Comparison of ENCODE assay signal across 8 mouse cellular contexts in the genomic region with DNA sequence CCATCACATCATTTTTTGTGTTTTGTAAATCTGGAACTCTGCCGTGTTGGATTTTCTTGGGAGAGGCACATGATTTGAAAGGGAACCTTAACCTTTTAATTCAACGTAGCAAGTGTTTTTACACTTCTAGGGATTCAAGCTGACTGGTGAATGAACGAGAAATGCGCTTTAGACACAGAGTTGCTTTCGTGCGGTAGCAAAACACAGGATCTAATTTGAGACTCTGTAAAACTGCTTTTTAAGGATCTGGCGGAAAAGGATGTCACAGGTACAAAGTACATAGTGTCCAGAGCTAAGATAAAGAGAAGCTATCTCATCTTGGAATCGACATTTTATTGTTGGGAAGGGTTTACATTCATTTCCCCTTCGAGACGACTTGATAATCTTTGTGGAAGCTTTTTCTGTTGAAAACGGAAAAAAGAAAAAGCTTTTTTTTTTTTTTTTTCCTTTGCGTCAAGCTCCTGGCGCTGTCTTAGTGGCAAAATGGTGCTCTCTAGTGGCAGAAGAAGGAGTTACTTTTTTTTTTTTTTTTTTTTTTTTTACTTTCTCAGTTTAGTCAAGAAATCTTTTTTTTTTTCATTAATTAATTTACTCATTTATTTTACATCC. TPM values are rescaled to one million over a fixed set of nuclear protein-coding genes. Genes with fewer than 3 reads are reported as not detected.
A peak's percentile ranks its signal among the peaks of the same experiment; 100 is the strongest.
DNase-seq lines count a peak whose midpoint lies in the region; ATAC-seq and TF ChIP-seq lines count a peak whose summit lies in the region.

No protein-coding gene starts in this region.

- no peak for ATAC-seq in embryonic facial prominence, embryonic 13.5 days (ENCODE audit: insufficient number of reproducible peaks, insufficient read depth, low FRiP score, low TSS enrichment, low read depth)
- no peak for ATAC-seq in limb, embryonic 12.5 days (ENCODE audit: insufficient number of reproducible peaks, insufficient read depth, low FRiP score, low TSS enrichment, low read depth)
- no peak for ATAC-seq in stomach, postnatal 0 days (ENCODE audit: low FRiP score, low TSS enrichment)

- TF ChIP-seq EP300 in stomach, postnatal 0 days (optimal IDR thresholded peaks at IDR 0.05) = no peak

- H3K27me3 ChIP-seq in heart, embryonic 10.5 days (ENCODE audit: insufficient read depth, poor library complexity, severe bottlenecking) = no peaks in the 10 kb centered on the region
- no peaks in the 10 kb centered on the region for H3K27me3 ChIP-seq in embryonic facial prominence, embryonic 13.5 days
- no peaks in the 10 kb centered on the region for H3K27me3 ChIP-seq in limb, embryonic 12.5 days
- no peaks in the 10 kb centered on the region for H3K27me3 ChIP-seq in stomach, postnatal 0 days (ENCODE audit: control insufficient read depth, insufficient read depth, low read length)

- no peaks in the 10 kb centered on the region for H3K36me3 ChIP-seq in heart, embryonic 10.5 days
- no peaks in the 10 kb centered on the region for H3K36me3 ChIP-seq in embryonic facial prominence, embryonic 13.5 days
- no peaks in the 10 kb centered on the region for H3K36me3 ChIP-seq in limb, embryonic 12.5 days
- no peaks in the 10 kb centered on the region for H3K36me3 ChIP-seq in stomach, postnatal 0 days (ENCODE audit: control insufficient read depth, insufficient read depth, low read length)

- H3K9ac ChIP-seq in embryonic facial prominence, embryonic 13.5 days = peak overlapping the region; percentile 61; the same call in 1 of the 2 replicates
- 0 out of 2 replicates have a peak overlapping the region, but pooled peaks have one; percentile 19 for H3K9ac ChIP-seq in limb, embryonic 12.5 days (replicated peaks)
- no peak overlapping the region for H3K9ac ChIP-seq in stomach, postnatal 0 days (ENCODE audit: low read length)

- TF ChIP-seq CTCF in stomach, postnatal 0 days (IDR thresholded peaks at IDR 0.05; ENCODE audit: low read depth) = peak; percentile 70

- peak overlapping the region; percentile 56 for H3K4me2 ChIP-seq in embryonic facial prominence, embryonic 13.5 days
- H3K4me2 ChIP-seq in limb, embryonic 12.5 days = peak overlapping the region; percentile 54
- H3K4me2 ChIP-seq in stomach, postnatal 0 days (replicated peaks; ENCODE audit: low read depth) = peak overlapping the region; percentile 44

- WGBS in heart, embryonic 10.5 days = 24% methylated on average over 13 of the region's 13 CpGs
- WGBS in embryonic facial prominence, embryonic 13.5 days = 12% methylated on average over 13 of the region's 13 CpGs
- WGBS in limb, embryonic 12.5 days = 16% methylated on average over 13 of the region's 13 CpGs
- 12% methylated on average over 13 of the region's 13 CpGs for WGBS in stomach, postnatal 0 days

- DNase-seq in heart, embryonic 10.5 days (ENCODE audit: low spot score) = no peak
- no peak for DNase-seq in heart, adult 11 months
- peak; percentile 57 for DNase-seq in CD4-positive helper T cell, adult 2 months (ENCODE audit: low read depth, low spot score)
- DNase-seq in stomach, postnatal 0 days (ENCODE audit: low spot score) = no peak
- no peak for DNase-seq in left cerebral cortex, adult 11 months (ENCODE audit: low spot score)
- no peak for DNase-seq in urinary bladder, adult 2 months (ENCODE audit: low spot score)

- peaks cover 8% of the 10 kb centered on the region for H3K4me1 ChIP-seq in heart, embryonic 10.5 days
- 0 out of 2 replicates have a peak, but pooled peaks cover 5% of the 10 kb centered on the region for H3K4me1 ChIP-seq in embryonic facial prominence, embryonic 13.5 days
- peaks cover 18% of the 10 kb centered on the region for H3K4me1 ChIP-seq in limb, embryonic 12.5 days (replicated peaks)
- H3K4me1 ChIP-seq in stomach, postnatal 0 days (replicated peaks; ENCODE audit: control insufficient read depth, insufficient read depth) = no peaks in the 10 kb centered on the region

- H3K4me3 ChIP-seq in heart, embryonic 10.5 days = peak overlapping the region; percentile 38; the same call in 1 of the 2 replicates
- peak overlapping the region; percentile 37 for H3K4me3 ChIP-seq in embryonic facial prominence, embryonic 13.5 days
- H3K4me3 ChIP-seq in limb, embryonic 12.5 days (replicated peaks) = peak overlapping the region; percentile 27
- H3K4me3 ChIP-seq in stomach, postnatal 0 days (ENCODE audit: low read depth, low read length) = peak overlapping the region; percentile 8; the same call in 1 of the 2 replicates

- H3K9me3 ChIP-seq in heart, embryonic 10.5 days = no peaks in the 10 kb centered on the region
- no peaks in the 10 kb centered on the region for H3K9me3 ChIP-seq in embryonic facial prominence, embryonic 13.5 days
- no peaks in the 10 kb centered on the region for H3K9me3 ChIP-seq in limb, embryonic 12.5 days
- no peaks in the 10 kb centered on the region for H3K9me3 ChIP-seq in stomach, postnatal 0 days (ENCODE audit: control insufficient read depth, low read length)

- peak overlapping the region; percentile 62; the same call in 1 of the 2 replicates for H3K27ac ChIP-seq in heart, embryonic 10.5 days
- peak overlapping the region; percentile 34; the same call in 1 of the 2 replicates for H3K27ac ChIP-seq in embryonic facial prominence, embryonic 13.5 days
- H3K27ac ChIP-seq in limb, embryonic 12.5 days = peak overlapping the region; percentile 56; the same call in 1 of the 2 replicates
- no peak overlapping the region for H3K27ac ChIP-seq in stomach, postnatal 0 days (replicated peaks)

RNA-seq across cellular contexts. Expression of a gene that starts 23.6 kb away (rescaled TPM):
- 1.6 and 2.0 TPM in 2 replicates for polyA plus RNA-seq in heart, embryonic 10.5 days (2016; fragmentation: Nextera tagmentation; extraction: Ambion mirVana)
- 1.5 and 1.9 TPM in 2 replicates for polyA plus RNA-seq in embryonic facial prominence, embryonic 13.5 days (2015; fragmentation: Nextera tagmentation; extraction: Ambion mirVana)
- 1.2 and 1.9 TPM in 2 replicates for polyA plus RNA-seq in limb, embryonic 12.5 days (2016; fragmentation: Nextera tagmentation; extraction: Ambion mirVana)
- polyA plus RNA-seq in stomach, postnatal 0 days (2015; fragmentation: Nextera tagmentation; extraction: Ambion mirVana) = 1.5 and 1.7 TPM in 2 replicates
- polyA plus RNA-seq in urinary bladder, adult 2 months (2012; rRNA removed) = 0.04 TPM in 1 of 2 replicates, not detected in the other
